28 mouse cellular contexts compared by ENCODE assay signal in the genomic region with DNA sequence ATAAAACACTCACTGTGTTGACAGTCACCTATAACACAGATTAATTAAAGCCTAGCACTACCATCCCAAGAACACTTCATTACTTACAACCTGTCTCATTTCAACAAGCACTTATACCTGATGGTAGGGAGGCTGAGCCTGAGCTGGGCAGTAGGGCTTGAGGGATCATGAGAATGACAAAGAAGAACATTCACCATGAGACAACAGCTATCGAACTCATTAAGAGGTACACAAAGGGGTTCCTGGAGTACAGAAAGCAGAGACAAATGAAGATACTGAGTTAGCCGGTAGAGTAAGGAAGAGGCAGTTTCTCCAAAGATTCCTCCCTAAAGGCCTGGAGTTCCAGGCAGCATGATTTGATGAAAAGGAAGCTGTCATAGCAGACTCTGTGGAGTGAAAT.
"Had no signal": no experiment of that assay in that cellular context is flagged by ENCODE, and none has a peak within 500 bp of the region (broad histone marks: within the 10 kb centered on the region; RNA-seq: fewer than 3 reads in every experiment).

No protein-coding gene starts in this region.

- H3K4me1 ChIP-seq: limb, embryonic 10.5 days; limb, embryonic 12.5 days; limb, embryonic 13.5 days; limb, embryonic 15.5 days; liver, embryonic 12.5 days; liver, embryonic 13.5 days; liver, embryonic 15.5 days; lung, embryonic 15.5 days; midbrain, embryonic 10.5 days; midbrain, embryonic 12.5 days; midbrain, embryonic 13.5 days; midbrain, embryonic 15.5 days; neural tube, embryonic 12.5 days had no signal

- H3K27ac ChIP-seq: limb, embryonic 10.5 days; limb, embryonic 12.5 days; limb, embryonic 13.5 days; limb, embryonic 15.5 days; liver, embryonic 12.5 days; liver, embryonic 13.5 days; liver, embryonic 14.5 days; liver, embryonic 15.5 days; lung, embryonic 15.5 days; macrophage; midbrain, embryonic 10.5 days; midbrain, embryonic 12.5 days; midbrain, embryonic 13.5 days; midbrain, embryonic 15.5 days; neural tube, embryonic 12.5 days had no signal

- H3K9me3 ChIP-seq: limb, embryonic 10.5 days; limb, embryonic 12.5 days; limb, embryonic 13.5 days; limb, embryonic 15.5 days; liver, embryonic 12.5 days; liver, embryonic 13.5 days; liver, embryonic 15.5 days; lung, embryonic 15.5 days; megakaryocyte, embryonic 14.5 days; midbrain, embryonic 10.5 days; midbrain, embryonic 12.5 days; midbrain, embryonic 13.5 days; midbrain, embryonic 15.5 days; neural tube, embryonic 12.5 days had no signal

- H3K36me3 ChIP-seq: limb, embryonic 10.5 days; limb, embryonic 12.5 days; limb, embryonic 13.5 days; limb, embryonic 15.5 days; liver, embryonic 12.5 days; liver, embryonic 13.5 days; liver, embryonic 15.5 days; lung, embryonic 15.5 days; midbrain, embryonic 10.5 days; midbrain, embryonic 12.5 days; midbrain, embryonic 13.5 days; midbrain, embryonic 15.5 days; neural tube, embryonic 12.5 days had no signal

- H3K9ac ChIP-seq: limb, embryonic 12.5 days; limb, embryonic 13.5 days; limb, embryonic 15.5 days; liver, embryonic 12.5 days; liver, embryonic 13.5 days; liver, embryonic 14.5 days; liver, embryonic 15.5 days; liver, postnatal 0 days; lung, embryonic 14.5 days; lung, embryonic 15.5 days; midbrain, embryonic 12.5 days; midbrain, embryonic 13.5 days; midbrain, embryonic 15.5 days; neural tube, embryonic 12.5 days had no signal

- H3K4me3 ChIP-seq: limb, embryonic 10.5 days; limb, embryonic 12.5 days; limb, embryonic 13.5 days; limb, embryonic 15.5 days; liver, embryonic 12.5 days; liver, embryonic 13.5 days; liver, embryonic 15.5 days; lung, embryonic 15.5 days; megakaryocyte, embryonic 14.5 days; midbrain, embryonic 10.5 days; midbrain, embryonic 12.5 days; midbrain, embryonic 13.5 days; midbrain, embryonic 15.5 days; myocyte; neural tube, embryonic 12.5 days had no signal

- DNase-seq: left cerebral cortex, postnatal 4 days; liver; liver, embryonic 13.5 days; liver, postnatal 0 days; lung, adult 18-20 months; lung, adult 2 months; lung, embryonic 14.5 days; lung, postnatal 10 days; lung, postnatal 14 days; lung, postnatal 36 days; lung, postnatal 4 days; midbrain, embryonic 14.5 days had no signal
